Mouse (Mus musculus): ENCODE measurements around the gene Gm732. TPM values are rescaled to one million over a fixed set of nuclear protein-coding genes. Genes with fewer than 3 reads are reported as not detected.

The Gm732 gene
- not detected in 2 replicates for polyA plus RNA-seq (2014; fragmentation: Nextera tagmentation; extraction: Ambion mirVana)

DNA sequence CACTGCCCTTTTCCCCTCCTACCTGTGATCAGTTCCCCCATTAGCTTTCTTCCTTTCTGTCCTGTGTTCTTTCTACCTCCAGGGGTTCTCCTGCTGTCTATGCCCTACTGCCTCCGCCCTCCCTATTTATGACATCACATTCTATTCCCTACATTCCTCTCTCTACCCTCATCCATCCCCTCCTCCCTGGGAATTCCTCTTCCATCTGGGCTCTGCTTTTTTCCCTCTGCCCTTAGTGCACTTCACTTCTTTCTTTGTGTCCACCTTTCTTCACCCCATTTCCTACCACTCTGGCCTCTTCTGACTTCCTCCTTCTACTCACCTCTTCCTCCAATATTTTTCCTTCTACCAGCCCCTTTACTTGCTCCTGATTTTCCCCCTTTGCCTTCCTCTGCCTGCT, at the start of gene Gm732:
TSS of gene Gm732 (minus strand) at position 101 of the 400 bp plus-strand sequence.
- no peak for ATAC-seq (ENCODE audit: insufficient number of reproducible peaks, insufficient read depth, low FRiP score, low read depth)
- no peak within 1 kb of the TSS for H3K4me2 ChIP-seq (replicated peaks; ENCODE audit: low read depth, low read length)

More for the DNA sequence above, at the start of gene Gm732:
- Histone ChIP-seq H3K27ac (ENCODE audit: low read length) (no peak within 1 kb of the TSS), H3K4me3 (ENCODE audit: low read depth, low read length) (no peak within 1 kb of the TSS), H3K9me3 (ENCODE audit: control insufficient read depth, low read depth, low read length) (no peaks in the 10 kb centered on the region), H3K36me3 (ENCODE audit: control insufficient read depth, insufficient read depth, low read length) (no peaks in the 10 kb centered on the region), H3K9ac (replicated peaks; ENCODE audit: low read depth, low read length) (no peak within 1 kb of the TSS), H3K4me1 (ENCODE audit: control insufficient read depth, insufficient read depth, low read length) (no peaks in the 10 kb centered on the region), H3K27me3 (ENCODE audit: control insufficient read depth, insufficient read depth, low read length) (no peaks in the 10 kb centered on the region)
- 73% methylated on average over 1 of the region's 1 CpGs for WGBS

Other genes with a start within 250 kb of the Gm732 start
- 0.82 and 0.98 TPM in 2 replicates for gene Tent5d, start 155.9 kb downstream of the Gm732 start, polyA plus RNA-seq (2014; fragmentation: Nextera tagmentation; extraction: Ambion mirVana)
- gene 2610002M06Rik, start 132.1 kb downstream of the Gm732 start, polyA plus RNA-seq (2014; fragmentation: Nextera tagmentation; extraction: Ambion mirVana) = 17.6 and 18.1 TPM in 2 replicates

All from stomach, embryonic 14.5 days (tissue).